Mouse (Mus musculus) T-helper 2 cell (primary cell): ENCODE data around the gene Gm11027.
"Not testable (repeated sequence)": the region's sequence is repeated elsewhere in the genome, so short reads cannot be mapped to it uniquely, and the experiment has no call there.

Experiments
- in situ Hi-C: fragments of 300-600 bp; cut with MboI, MseI; formaldehyde crosslinking; loops from one replicate; pipeline ENCODE4 v1.15.1; 2025; ENCODE audit warnings: high pct_unique_total_duplicates

The Gm11027 gene

GRCm38 (mm10) chr12:116275086-116275485, at the start of gene Gm11027:
Gm11027 (plus strand) TSS chr12:116275386.
- in situ Hi-C loops, result not testable (repeated sequence)

GRCm38 (mm10) chr12:116226289-116227057, 48.7 kb upstream of the Gm11027 start:
- in situ Hi-C loops, result no loop called here

GRCm38 (mm10) chr12:116229451-116229850, 45.7 kb upstream of the Gm11027 start:
- in situ Hi-C loops, result no loop called here

GRCm38 (mm10) chr12:116231612-116232011, 43.6 kb upstream of the Gm11027 start:
- in situ Hi-C loops, result no loop called here

- in situ Hi-C loops, result no loop called here
Observed at GRCm38 (mm10) chr12:116232061-116232460, 43.1 kb upstream of the Gm11027 start.

- in situ Hi-C loops, result no loop called here
Observed at GRCm38 (mm10) chr12:116235356-116235755, 39.8 kb upstream of the Gm11027 start.

- in situ Hi-C loops, result no loop called here
Observed at GRCm38 (mm10) chr12:116236658-116237057, 38.5 kb upstream of the Gm11027 start.

- in situ Hi-C loops, result no loop called here
Observed at GRCm38 (mm10) chr12:116238370-116238769, 36.8 kb upstream of the Gm11027 start.

GRCm38 (mm10) chr12:116238803-116239202, 36.4 kb upstream of the Gm11027 start:
- in situ Hi-C loops, result no loop called here

GRCm38 (mm10) chr12:116244601-116245000, 30.6 kb upstream of the Gm11027 start:
- in situ Hi-C loops, result no loop called here

GRCm38 (mm10) chr12:116254652-116255051, 20.5 kb upstream of the Gm11027 start:
- in situ Hi-C loops, result no loop called here

- in situ Hi-C loops, result no loop called here
Observed at GRCm38 (mm10) chr12:116255636-116256035, 19.6 kb upstream of the Gm11027 start.

GRCm38 (mm10) chr12:116258321-116258720, 16.9 kb upstream of the Gm11027 start:
- in situ Hi-C loops, result no loop called here

- in situ Hi-C loops, result loop anchor here (5.0 kb wide), 1 partner anchor 140 kb away; no protein-coding TSS in a partner anchor
Observed at GRCm38 (mm10) chr12:116262555-116263341, 12.4 kb upstream of the Gm11027 start, which contains the start of gene Wdr60. Wdr60 (minus strand) TSS chr12:116263022.

GRCm38 (mm10) chr12:116264756-116265155, 10.4 kb upstream of the Gm11027 start:
- in situ Hi-C loops, result loop anchor here (5.0 kb wide), 1 partner anchor 138 kb away; no protein-coding TSS in a partner anchor

- in situ Hi-C loops, result no loop called here
Observed at GRCm38 (mm10) chr12:116265275-116265674, 9.9 kb upstream of the Gm11027 start.

GRCm38 (mm10) chr12:116269450-116269849, 5.7 kb upstream of the Gm11027 start:
- in situ Hi-C loops, result no loop called here

GRCm38 (mm10) chr12:116270538-116270937, 4.6 kb upstream of the Gm11027 start:
- in situ Hi-C loops, result no loop called here

- in situ Hi-C loops, result no loop called here
Observed at GRCm38 (mm10) chr12:116271071-116271470, 4.1 kb upstream of the Gm11027 start.

GRCm38 (mm10) chr12:116273733-116274132, 1.5 kb upstream of the Gm11027 start:
- in situ Hi-C loops, result no loop called here

- in situ Hi-C loops, result no loop called here
Observed at GRCm38 (mm10) chr12:116275631-116276030, 445 bp downstream of the Gm11027 start.

- in situ Hi-C loops, result no loop called here
Observed at GRCm38 (mm10) chr12:116276961-116277360, 1.8 kb downstream of the Gm11027 start.

GRCm38 (mm10) chr12:116278541-116278940, 3.4 kb downstream of the Gm11027 start:
- in situ Hi-C loops, result no loop called here
